11 mouse cellular contexts compared by ENCODE assay signal in the genomic region with DNA sequence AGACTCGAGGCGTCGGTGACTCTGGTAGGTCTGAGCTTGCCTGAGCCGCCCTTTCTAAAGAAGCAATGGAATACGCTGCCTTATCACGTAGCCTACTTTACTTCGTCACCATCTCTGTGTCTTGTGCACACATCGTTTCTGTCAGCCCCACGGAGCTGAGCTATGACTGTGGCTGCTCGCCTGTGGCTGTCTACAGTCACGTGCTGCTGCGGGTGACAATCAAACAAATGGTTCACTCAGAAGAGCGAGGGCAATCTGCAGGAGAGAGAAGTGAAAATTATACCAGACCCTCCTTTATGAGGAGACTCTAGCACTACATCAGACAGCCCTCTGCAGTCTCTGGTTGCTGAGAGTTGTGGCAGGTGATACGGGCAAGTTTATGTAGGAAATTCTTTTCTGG.
A peak's percentile ranks its signal among the peaks of the same experiment; 100 is the strongest.
DNase-seq lines count a peak whose midpoint lies in the region; ATAC-seq and TF ChIP-seq lines count a peak whose summit lies in the region.
"Had no signal": no experiment of that assay in that cellular context is flagged by ENCODE, and none has a peak within 500 bp of the region (broad histone marks: within the 10 kb centered on the region; RNA-seq: fewer than 3 reads in every experiment).

No protein-coding gene starts in this region.

- no peaks in the 10 kb centered on the region for H3K36me3 ChIP-seq in midbrain, postnatal 0 days (ENCODE audit: insufficient read depth, low read length)
- no peaks in the 10 kb centered on the region for H3K36me3 ChIP-seq in midbrain, embryonic 15.5 days (replicated peaks)
- H3K36me3 ChIP-seq in stomach, postnatal 0 days (ENCODE audit: control insufficient read depth, insufficient read depth, low read length) = no peaks in the 10 kb centered on the region
- H3K36me3 ChIP-seq: embryonic facial prominence, embryonic 12.5 days had no signal

- no peaks in the 10 kb centered on the region for H3K27me3 ChIP-seq in midbrain, postnatal 0 days (ENCODE audit: insufficient read depth, low read length)
- no peaks in the 10 kb centered on the region for H3K27me3 ChIP-seq in midbrain, embryonic 15.5 days (replicated peaks)
- H3K27me3 ChIP-seq in stomach, postnatal 0 days (ENCODE audit: control insufficient read depth, insufficient read depth, low read length) = no peaks in the 10 kb centered on the region
- H3K27me3 ChIP-seq: embryonic facial prominence, embryonic 12.5 days had no signal

- TF ChIP-seq CTCF in midbrain, postnatal 0 days (IDR thresholded peaks at IDR 0.05) = no peak
- no peak for TF ChIP-seq CTCF in stomach, postnatal 0 days (IDR thresholded peaks at IDR 0.05; ENCODE audit: low read depth)

- DNase-seq in heart, adult 18-20 months = peak; percentile 27 to 44
- no peak for DNase-seq in heart, adult 8-10 months (ENCODE audit: low spot score)
- peak; percentile 30 for DNase-seq in midbrain, postnatal 0 days (ENCODE audit: low spot score)
- DNase-seq in kidney, postnatal 36 days = peak; percentile 17 to 37
- DNase-seq in stomach, postnatal 0 days (ENCODE audit: low spot score) = peak; percentile 44
- DNase-seq in cerebellum, adult 11-12 months = no peak
- no peak for DNase-seq in layer of hippocampus, postnatal 14 days (ENCODE audit: low spot score in 2 of 2)

- H3K9me3 ChIP-seq in midbrain, postnatal 0 days (ENCODE audit: low read length) = no peaks in the 10 kb centered on the region
- no peaks in the 10 kb centered on the region for H3K9me3 ChIP-seq in midbrain, embryonic 15.5 days
- H3K9me3 ChIP-seq in stomach, postnatal 0 days (ENCODE audit: control insufficient read depth, low read length) = no peaks in the 10 kb centered on the region
- H3K9me3 ChIP-seq: embryonic facial prominence, embryonic 12.5 days had no signal

- no peak overlapping the region for H3K4me2 ChIP-seq in midbrain, postnatal 0 days (ENCODE audit: low read depth, low read length, poor library complexity, severe bottlenecking)
- no peak overlapping the region for H3K4me2 ChIP-seq in midbrain, embryonic 15.5 days
- peak overlapping the region; percentile 46 for H3K4me2 ChIP-seq in stomach, postnatal 0 days (replicated peaks; ENCODE audit: low read depth)
- H3K4me2 ChIP-seq: embryonic facial prominence, embryonic 12.5 days had no signal

- H3K9ac ChIP-seq in midbrain, postnatal 0 days (replicated peaks; ENCODE audit: low read length, poor library complexity, severe bottlenecking) = no peak overlapping the region
- no peak overlapping the region for H3K9ac ChIP-seq in midbrain, embryonic 15.5 days
- H3K9ac ChIP-seq in stomach, postnatal 0 days (ENCODE audit: low read length) = 0 out of 2 replicates have a peak overlapping the region, but pooled peaks have one; percentile 38
- H3K9ac ChIP-seq: embryonic facial prominence, embryonic 12.5 days had no signal

- WGBS in midbrain, postnatal 0 days = 76% methylated on average over 14 of the region's 14 CpGs
- 80% methylated on average over 14 of the region's 14 CpGs for WGBS in midbrain, embryonic 15.5 days
- WGBS in stomach, postnatal 0 days = 20% methylated on average over 14 of the region's 14 CpGs

- no peak overlapping the region for H3K27ac ChIP-seq in midbrain, postnatal 0 days (ENCODE audit: low read depth, low read length)
- no peak overlapping the region for H3K27ac ChIP-seq in midbrain, embryonic 15.5 days
- H3K27ac ChIP-seq in stomach, postnatal 0 days (replicated peaks) = no peak overlapping the region
- H3K27ac ChIP-seq: embryonic facial prominence, embryonic 12.5 days had no signal

- no peak overlapping the region for H3K4me3 ChIP-seq in midbrain, postnatal 0 days (ENCODE audit: low read depth, low read length)
- no peak overlapping the region for H3K4me3 ChIP-seq in midbrain, embryonic 15.5 days
- H3K4me3 ChIP-seq in stomach, postnatal 0 days (ENCODE audit: low read depth, low read length) = peak overlapping the region; percentile 19
- H3K4me3 ChIP-seq: embryonic facial prominence, embryonic 12.5 days had no signal

- no peak for TF ChIP-seq EP300 in stomach, postnatal 0 days (optimal IDR thresholded peaks at IDR 0.05)

- H3K4me1 ChIP-seq in midbrain, postnatal 0 days (ENCODE audit: insufficient read depth, low read length) = no peaks in the 10 kb centered on the region
- H3K4me1 ChIP-seq in midbrain, embryonic 15.5 days = no peaks in the 10 kb centered on the region
- no peaks in the 10 kb centered on the region for H3K4me1 ChIP-seq in stomach, postnatal 0 days (replicated peaks; ENCODE audit: control insufficient read depth, insufficient read depth)

- ATAC-seq in midbrain, postnatal 0 days (ENCODE audit: low FRiP score) = no peak
- no peak; the same call in 1 of the 2 replicates for ATAC-seq in midbrain, embryonic 15.5 days (replicated peaks)
- peak; percentile 79 for ATAC-seq in stomach, postnatal 0 days (ENCODE audit: low FRiP score, low TSS enrichment)
- ATAC-seq: CD4-positive, CD25-positive, alpha-beta regulatory T cell, adult 4 months; inflammation-experienced regulatory T-cells, adult 6 months had no signal

Comparison
In these comparisons a context has a peak if more than half of its experiments do, and no peak if none do; other contexts are left out.
1. DNase-seq: peak in heart, adult 18-20 months (2 of 2), midbrain, postnatal 0 days (single experiment), kidney, postnatal 36 days (2 of 2) and stomach, postnatal 0 days (single experiment); none in heart, adult 8-10 months (single experiment), cerebellum, adult 11-12 months (single experiment) and layer of hippocampus, postnatal 14 days (0 of 2).